Mouse (Mus musculus) liver, postnatal 0 days (tissue): Measurements from ENCODE around the gene Psen1.

Source experiments
- CTCF ChIP-seq: sonication (generic); IDR thresholded peaks from 2 replicates; pipeline ENCODE4 v1.5.1; 2016; ENCODE audit warnings: antibody characterized with exemption, low read depth
- EP300 ChIP-seq: IDR thresholded peaks from 2 replicates; pipeline ENCODE4 v1.6.1; 2016; ENCODE audit warnings: antibody characterized with exemption, low read depth, mild to moderate bottlenecking

DNA sequence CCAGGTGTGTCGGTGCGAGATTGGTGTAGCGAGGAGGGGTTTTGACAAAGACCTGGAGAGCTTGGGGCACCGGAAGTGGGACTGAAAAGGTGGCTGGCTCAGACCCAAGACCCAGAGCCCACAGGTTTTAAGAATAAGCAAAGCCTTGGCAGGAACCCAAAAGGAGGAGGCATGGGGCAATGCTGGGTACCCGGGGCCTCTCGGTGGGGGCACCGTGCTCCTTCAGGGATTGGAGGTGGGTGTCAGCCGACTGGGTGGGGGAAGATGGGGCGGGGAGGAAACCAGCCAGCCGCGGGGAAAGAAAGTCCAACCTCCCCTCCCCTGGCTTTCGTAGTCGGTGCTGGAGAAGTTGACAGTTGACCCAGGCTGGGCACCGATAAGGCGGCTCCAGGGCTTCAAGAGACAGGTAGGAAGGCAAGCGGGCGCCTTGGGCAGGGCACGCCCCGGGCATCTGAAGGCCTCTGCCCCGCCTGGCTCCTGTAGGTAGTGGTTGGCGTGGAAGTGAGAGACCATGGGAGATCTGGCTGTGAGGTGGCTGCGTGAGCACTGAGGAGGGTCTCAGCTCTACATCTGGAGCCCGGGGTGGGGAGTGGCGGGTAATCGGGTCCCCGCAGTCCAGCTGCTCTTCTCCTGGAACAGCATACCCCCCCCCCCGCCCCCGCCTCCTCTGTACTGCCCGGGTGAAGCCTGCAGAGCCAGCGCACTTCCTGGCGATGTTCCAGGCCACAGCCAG lies 75.5 kb downstream of the Psen1 start, which contains the start of gene Papln:
- TF ChIP-seq CTCF (no peak), EP300 (no peak)
